Mouse (Mus musculus): ENCODE measurements around the gene Gm21969.

Gene Gm21969

GRCm38 (mm10) chr4:139619765-139620164 is 16.8 kb downstream of the Gm21969 start:
- DNase-seq (ENCODE audit: low spot score), result no peak

GRCm38 (mm10) chr4:139622373-139623282 is 19.6 kb downstream of the Gm21969 start, which contains the start of gene Aldh4a1:
TSS of gene Aldh4a1 (plus strand) at chr4:139622866.
- DNase-seq (ENCODE audit: low spot score), result peak; percentile 88

- no peak for DNase-seq (ENCODE audit: low spot score)
These were observed 20.6 kb downstream of the Gm21969 start for GRCm38 (mm10) chr4:139623434-139624115.

GRCm38 (mm10) chr4:139624116-139624489 is 21.1 kb downstream of the Gm21969 start:
- no peak for DNase-seq (ENCODE audit: low spot score)

GRCm38 (mm10) chr4:139624706-139625105 is 21.7 kb downstream of the Gm21969 start:
- no peak for DNase-seq (ENCODE audit: low spot score)

- no peak for DNase-seq (ENCODE audit: low spot score)
These were observed 24.4 kb downstream of the Gm21969 start for GRCm38 (mm10) chr4:139627361-139627760.

- DNase-seq (ENCODE audit: low spot score), result no peak
These were observed 27.2 kb downstream of the Gm21969 start for GRCm38 (mm10) chr4:139630171-139630570.

- no peak for DNase-seq (ENCODE audit: low spot score)
These were observed 28.2 kb downstream of the Gm21969 start for GRCm38 (mm10) chr4:139631141-139631540.

GRCm38 (mm10) chr4:139631569-139632253 is 28.7 kb downstream of the Gm21969 start:
- no peak for DNase-seq (ENCODE audit: low spot score)

- DNase-seq (ENCODE audit: low spot score), result no peak
These were observed 29.2 kb downstream of the Gm21969 start for GRCm38 (mm10) chr4:139632254-139632580.

GRCm38 (mm10) chr4:139636373-139636772 is 33.4 kb downstream of the Gm21969 start:
- peak; percentile 48 for DNase-seq (ENCODE audit: low spot score)

GRCm38 (mm10) chr4:139637847-139638246 is 34.9 kb downstream of the Gm21969 start:
- no peak for DNase-seq (ENCODE audit: low spot score)

- DNase-seq (ENCODE audit: low spot score), result no peak
These were observed 35.4 kb downstream of the Gm21969 start for GRCm38 (mm10) chr4:139638356-139638755.

GRCm38 (mm10) chr4:139639801-139640200 is 36.8 kb downstream of the Gm21969 start:
- DNase-seq (ENCODE audit: low spot score), result no peak

GRCm38 (mm10) chr4:139640333-139640732 is 37.3 kb downstream of the Gm21969 start:
- DNase-seq (ENCODE audit: low spot score), result no peak

GRCm38 (mm10) chr4:139640775-139641174 is 37.8 kb downstream of the Gm21969 start:
- no peak for DNase-seq (ENCODE audit: low spot score)

- DNase-seq (ENCODE audit: low spot score), result no peak
These were observed 38.9 kb downstream of the Gm21969 start for GRCm38 (mm10) chr4:139641829-139642425.

GRCm38 (mm10) chr4:139643972-139644371 is 41.0 kb downstream of the Gm21969 start:
- DNase-seq (ENCODE audit: low spot score), result peak; percentile 53

- DNase-seq (ENCODE audit: low spot score), result no peak
These were observed 43.9 kb downstream of the Gm21969 start for GRCm38 (mm10) chr4:139646916-139647315.

GRCm38 (mm10) chr4:139650086-139650743 is 47.2 kb downstream of the Gm21969 start:
- no peak for DNase-seq (ENCODE audit: low spot score)

GRCm38 (mm10) chr4:139650907-139651306 is 47.9 kb downstream of the Gm21969 start:
- no peak for DNase-seq (ENCODE audit: low spot score)

- no peak for DNase-seq (ENCODE audit: low spot score)
These were observed 50.3 kb downstream of the Gm21969 start, which contains the start of gene Tas1r2 for GRCm38 (mm10) chr4:139653238-139653637. TSS of gene Tas1r2 (plus strand) at chr4:139653538.

Measured in spleen, adult 12 weeks (tissue).